Mouse (Mus musculus) cerebellum, adult 9-10 months (tissue): Measurements from ENCODE around the gene Prl7c1.
"Not testable (repeated sequence)": the region's sequence is repeated elsewhere in the genome, so short reads cannot be mapped to it uniquely, and the experiment has no call there.

Experiments used
- DNase-seq: peaks from one replicate; pipeline ENCODE4 v3.0.0; 2022

Gene Prl7c1

GRCm38 (mm10) chr13:27780704-27781103, at the start of gene Prl7c1:
Gene Prl7c1 (minus strand): TSS chr13:27780804.
- DNase-seq, result not testable (repeated sequence)

DNA sequence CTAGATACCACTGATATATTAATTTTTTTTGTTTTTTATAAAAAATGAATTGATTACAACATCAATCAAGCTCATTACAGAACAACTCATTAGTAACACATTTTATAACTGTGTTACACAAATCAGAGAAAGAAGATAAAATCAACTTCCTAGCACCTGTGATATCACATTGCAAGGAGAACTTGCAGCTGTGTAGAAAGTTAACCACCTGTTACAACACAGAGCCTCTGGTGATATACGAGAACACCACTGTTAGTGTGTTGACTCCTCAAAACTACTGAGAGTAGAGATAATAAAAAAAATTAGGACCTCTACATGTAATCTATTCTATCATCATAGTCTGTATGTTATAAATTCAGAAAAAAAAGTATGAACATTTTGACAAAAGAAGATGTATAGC, 22.2 kb upstream of the Prl7c1 start:
- DNase-seq, result no peak

DNA sequence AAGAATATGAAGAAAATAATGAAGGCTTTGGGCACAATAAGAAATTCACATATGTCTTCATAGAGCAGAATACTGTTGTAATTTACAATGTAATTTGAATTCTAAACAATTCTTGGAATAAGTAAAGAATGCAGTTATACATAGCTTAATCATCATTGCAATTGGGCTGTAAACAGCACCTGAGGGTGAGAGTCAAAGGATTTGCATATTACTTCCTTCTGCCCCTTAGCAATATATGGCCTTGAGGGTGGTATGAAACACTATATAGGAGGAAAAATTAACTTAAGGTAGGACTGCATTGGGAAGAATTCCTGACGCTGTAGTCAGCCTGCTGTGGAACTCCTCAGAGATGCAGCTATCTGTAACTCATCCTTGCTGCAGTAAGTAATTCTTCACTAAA, 20.8 kb upstream of the Prl7c1 start, which contains the start of gene Prl2a1:
Gene Prl2a1 (plus strand): TSS at position 301 of the 400 bp plus-strand sequence.
- DNase-seq, result no peak

DNA sequence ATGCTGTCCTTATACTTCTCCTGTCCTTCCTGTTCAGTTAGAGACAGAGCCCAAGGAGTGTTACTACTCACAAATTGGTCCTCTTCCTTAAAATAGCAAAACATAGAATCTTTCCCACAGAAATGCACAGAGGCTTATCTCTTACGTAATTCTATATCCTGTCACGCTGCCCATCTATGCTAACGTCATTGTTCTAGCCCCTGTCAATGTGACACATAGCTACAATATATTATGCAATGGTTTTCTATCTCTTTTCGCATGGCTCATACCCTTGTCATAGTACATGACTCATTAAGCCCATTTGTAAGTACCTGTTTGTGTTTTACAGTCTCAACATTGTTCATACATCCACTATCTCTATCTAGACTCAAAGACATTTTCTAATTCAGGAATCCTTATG, 18.7 kb upstream of the Prl7c1 start:
- no peak for DNase-seq

- DNase-seq, result no peak
Observed at GRCm38 (mm10) chr13:27734512-27735186, 46.0 kb downstream of the Prl7c1 start.

DNA sequence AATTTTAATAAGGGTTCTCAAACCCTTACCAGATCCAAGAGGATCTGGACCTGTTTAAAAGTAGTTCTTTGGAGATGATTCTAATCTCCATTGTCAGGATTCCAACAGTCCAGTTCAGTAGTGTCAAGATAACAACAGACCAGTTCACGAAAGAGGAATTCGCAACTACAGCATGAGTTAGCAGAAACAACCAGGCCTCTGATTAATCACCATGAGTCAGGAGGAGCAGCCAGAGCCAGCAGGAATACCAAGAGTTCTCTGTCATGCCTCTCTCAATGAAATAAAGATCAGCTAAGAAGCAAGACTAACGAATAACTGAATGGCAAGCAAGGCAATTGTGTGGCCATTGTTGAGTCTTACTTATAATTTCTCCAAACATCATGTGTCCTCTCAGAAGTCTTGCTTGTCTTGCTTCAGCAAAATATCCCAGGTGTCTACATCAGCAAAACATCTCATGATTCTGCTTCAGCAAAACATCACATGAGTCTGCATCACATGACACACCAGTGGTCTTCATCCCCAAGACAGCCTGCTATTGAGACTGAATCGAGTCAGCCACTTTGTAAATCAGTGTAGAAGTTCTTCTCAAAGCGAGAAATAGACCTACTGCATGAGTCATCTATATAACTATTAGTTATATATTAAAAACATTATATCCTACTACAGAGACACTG, 50.2 kb downstream of the Prl7c1 start:
- DNase-seq, result not testable (repeated sequence)

GRCm38 (mm10) chr13:27725057-27725456, 55.5 kb downstream of the Prl7c1 start:
- DNase-seq, result not testable (repeated sequence)
